Mouse (Mus musculus) MEL (cell line): ENCODE measurements at regions not wholly inside any gene's neighbourhood (a gene's known extent, or its start where the extent isn't known, plus 50 kb on each side); places are given as distances from the start of the nearest gene placed in this dataset.

ENCODE experiments used
- DNase-seq: peaks from one replicate; pipeline ENCODE4 v3.0.0; 2011; ENCODE audit warnings: low read depth, low spot score
- H3K27ac ChIP-seq: 2 replicates; pipeline ENCODE4 v1.5.1; 2012; ENCODE audit warnings: low read depth, mild to moderate bottlenecking, control low read depth, low read length, moderate library complexity; ENCODE audit not compliant: control insufficient read depth
- H3K27me3 ChIP-seq, 2 experiments: fragments of 150-350 bp in 1 of 2; sonication (generic) in 1 of 2; 2 replicates each; pipeline ENCODE4 v1.6.1; 2012; ENCODE audit warnings: low read length in 2 of 2, mild to moderate bottlenecking in 2 of 2, improper control_type of control experiment in 1 of 2, moderate library complexity in 1 of 2; ENCODE audit not compliant: insufficient read depth in 2 of 2, control insufficient read depth in 1 of 2
- H3K36me3 ChIP-seq, 2 experiments: 2 replicates each; pipeline ENCODE4 v1.6.1; 2012 to 2014; ENCODE audit warnings: low read length in 2 of 2, improper control_type of control experiment in 1 of 2, inconsistent platforms in 1 of 2, mild to moderate bottlenecking in 1 of 2; ENCODE audit not compliant: insufficient read depth in 2 of 2, control insufficient read depth in 1 of 2
- H3K4me1 ChIP-seq, 2 experiments: fragments of 150-350 bp in 1 of 2; sonication (generic) in 1 of 2; 2 replicates each; pipeline ENCODE4 v1.6.1; 2012; ENCODE audit warnings: low read length in 2 of 2, improper control_type of control experiment in 1 of 2, mild to moderate bottlenecking in 1 of 2; ENCODE audit not compliant: insufficient read depth in 2 of 2, control insufficient read depth in 1 of 2
- H3K4me3 ChIP-seq, 2 experiments: fragments of 150-350 bp in 1 of 2; sonication (generic) in 1 of 2; 2 replicates each; pipeline ENCODE4 v1.5.1; 2012; ENCODE audit warnings: low read depth in 2 of 2, low read length in 2 of 2, mild to moderate bottlenecking in 2 of 2, moderate library complexity in 2 of 2, control low read depth in 1 of 2, improper control_type of control experiment in 1 of 2; ENCODE audit not compliant: control insufficient read depth in 1 of 2, insufficient read depth in 1 of 2
- H3K79me2 ChIP-seq: 2 replicates; pipeline ENCODE4 v1.6.1; 2012; ENCODE audit warnings: mild to moderate bottlenecking, low read length, moderate library complexity; ENCODE audit not compliant: control insufficient read depth, poor library complexity, insufficient read depth
- H3K9ac ChIP-seq: 2 replicates; pipeline ENCODE4 v1.6.1; 2012; ENCODE audit warnings: low read depth, mild to moderate bottlenecking, control low read depth, low read length, moderate library complexity; ENCODE audit not compliant: control insufficient read depth, poor library complexity, severe bottlenecking
- H3K9me3 ChIP-seq: fragments of 150-350 bp; sonication (generic); replicated peaks from 2 replicates; pipeline ENCODE4 v1.6.1; 2012; ENCODE audit warnings: mild to moderate bottlenecking, low read length, improper control_type of control experiment, moderate library complexity; ENCODE audit not compliant: insufficient read depth
- CTCF ChIP-seq, 3 experiments: IDR thresholded peaks in 2 of 3; conservative IDR thresholded peaks in 1 of 3; 2 replicates each; pipeline ENCODE4 v1.5.1; 2011 to 2012; ENCODE audit warnings: low read length in 3 of 3, low read depth in 2 of 3, mild to moderate bottlenecking in 2 of 3, improper control_type of control experiment in 1 of 3, inconsistent platforms in 1 of 3, mixed read lengths in 1 of 3, moderate library complexity in 1 of 3; ENCODE audit not compliant: control insufficient read depth in 1 of 3, insufficient read depth in 1 of 3, poor library complexity in 1 of 3, severe bottlenecking in 1 of 3
- E2F4 ChIP-seq: IDR thresholded peaks from 2 replicates; pipeline ENCODE4 v1.6.1; 2011; ENCODE audit warnings: low read depth, low read length, improper control_type of control experiment, borderline replicate concordance
- KAT2A ChIP-seq: conservative IDR thresholded peaks from 2 replicates; pipeline ENCODE4 v1.6.1; 2012; ENCODE audit warnings: low read depth, low read length, improper control_type of control experiment, inconsistent platforms
- MAX ChIP-seq: IDR thresholded peaks from 2 replicates; pipeline ENCODE4 v1.6.1; 2011; ENCODE audit warnings: low read length, improper control_type of control experiment
- MXI1 ChIP-seq: IDR thresholded peaks from 2 replicates; pipeline ENCODE4 v1.6.1; 2011; ENCODE audit warnings: mild to moderate bottlenecking, low read depth, low read length, improper control_type of control experiment
- MYC ChIP-seq: IDR thresholded peaks from 2 replicates; pipeline ENCODE4 v1.6.1; 2011; ENCODE audit warnings: low read depth, mild to moderate bottlenecking, low read length, improper control_type of control experiment, moderate library complexity
- NELFE ChIP-seq: IDR thresholded peaks from 2 replicates; pipeline ENCODE4 v1.6.1; 2011; ENCODE audit warnings: low read depth, low read length, improper control_type of control experiment
- SMC3 ChIP-seq: IDR thresholded peaks from 2 replicates; pipeline ENCODE4 v1.6.1; 2011; ENCODE audit warnings: low read depth, low read length, improper control_type of control experiment
- TBP ChIP-seq: IDR thresholded peaks from 2 replicates; pipeline ENCODE4 v1.8.0; 2011; ENCODE audit warnings: low read depth, low read length, improper control_type of control experiment
- TCF12 ChIP-seq: IDR thresholded peaks from 2 replicates; pipeline ENCODE4 v1.6.1; 2014; ENCODE audit warnings: low read depth, mild to moderate bottlenecking, inconsistent platforms, low read length, improper control_type of control experiment, moderate library complexity
- ZKSCAN1 ChIP-seq: IDR thresholded peaks from 2 replicates; pipeline ENCODE4 v1.6.1; 2012; ENCODE audit warnings: low read depth, mild to moderate bottlenecking, inconsistent platforms, low read length, improper control_type of control experiment, moderate library complexity

DNA sequence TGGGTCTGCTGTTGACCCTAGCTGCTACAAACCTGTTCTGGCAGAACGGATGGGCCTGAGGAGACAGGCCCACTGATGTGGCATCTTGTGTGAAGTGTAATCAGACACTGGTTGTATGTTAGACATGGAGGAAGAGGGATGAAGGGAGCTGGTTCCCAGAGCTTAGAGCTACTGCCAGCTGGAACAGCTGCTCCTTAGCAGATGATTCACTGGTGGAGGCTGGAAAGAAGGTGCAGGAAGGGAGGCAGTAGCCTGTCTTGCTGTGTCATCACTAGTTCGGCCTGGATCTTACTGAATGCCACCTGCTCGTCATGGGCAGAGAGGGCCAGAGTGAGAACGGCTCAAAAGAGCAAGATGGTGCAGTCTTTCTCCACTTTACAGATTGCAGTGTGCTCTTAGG is 130.6 kb downstream of the Zfp945 start:
- Histone ChIP-seq H3K4me1 (no peaks in the 10 kb centered on the region), H3K4me3 (no peak overlapping the region), H3K36me3 (no peaks in the 10 kb centered on the region), H3K27ac (no peak overlapping the region), H3K9ac (no peak overlapping the region), H3K79me2 (no peaks in the 10 kb centered on the region), H3K9me3 (no peaks in the 10 kb centered on the region), H3K27me3 (no peaks in the 10 kb centered on the region)
- no peak for DNase-seq
- no peak for TF ChIP-seq E2F4
- no peak for TF ChIP-seq ZKSCAN1
- TF ChIP-seq SMC3: no peak
- TF ChIP-seq MYC: no peak
- no peak for TF ChIP-seq NELFE
- TF ChIP-seq MXI1: no peak
- no peak for TF ChIP-seq CTCF (IDR thresholded peaks at IDR 0.05 in 2 of 3, conservative IDR thresholded peaks at IDR 0.05 in 1 of 3; ENCODE audit: control insufficient read depth in 1 of 3, insufficient read depth in 1 of 3, low read depth in 2 of 3, low read length in 3 of 3, poor library complexity in 1 of 3, severe bottlenecking in 1 of 3)
- no peak for TF ChIP-seq KAT2A
- TF ChIP-seq TBP: no peak
- TF ChIP-seq TCF12: no peak
- no peak for TF ChIP-seq MAX
